Mouse (Mus musculus): ENCODE data around the gene Nras.

DNA sequence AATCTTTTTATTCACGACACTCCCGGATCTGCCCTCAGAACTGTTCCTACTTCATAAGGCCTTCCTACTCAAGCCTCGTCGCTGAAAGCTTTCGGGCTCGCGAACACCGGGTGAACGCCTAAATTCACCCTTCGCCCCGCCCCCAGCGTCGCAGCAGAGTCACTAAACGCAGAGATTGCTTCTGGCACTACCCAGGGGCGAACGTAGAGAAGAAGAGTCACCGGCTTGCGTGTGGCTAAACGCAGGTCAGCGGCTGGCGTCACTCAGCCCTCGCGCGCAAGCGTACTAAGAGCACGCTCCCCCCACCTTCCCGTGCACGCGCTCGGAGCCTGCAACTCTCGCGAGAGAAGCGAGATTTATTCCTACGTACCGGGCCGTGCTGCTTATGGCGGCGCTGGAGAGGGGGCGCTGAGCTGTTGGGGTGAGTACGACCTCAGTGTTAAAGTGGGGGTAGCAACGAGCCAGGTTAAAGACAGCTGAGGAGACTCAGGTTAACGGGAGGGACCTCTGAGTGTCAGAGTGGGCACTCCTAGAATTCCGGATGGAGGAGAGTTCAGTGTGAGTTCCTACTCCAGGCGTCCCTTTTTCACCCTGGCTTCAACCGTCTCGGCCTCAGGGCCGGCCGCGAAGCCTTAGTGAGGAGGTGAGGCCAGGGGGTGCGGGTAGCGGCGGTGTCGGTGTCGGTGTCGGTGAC lies 37.7 kb upstream of the Nras start, which contains the start of gene Csde1:
- TF ChIP-seq CTCF (IDR thresholded peaks at IDR 0.05; ENCODE audit: borderline replicate concordance, insufficient read depth, low read length): no peak
- peak; percentile 85 for TF ChIP-seq POLR2A (IDR thresholded peaks at IDR 0.05; ENCODE audit: low read depth, low read length)

Data from embryonic fibroblast, embryonic 13.5 days (primary cell).